In genomic region chr9:35282006-35282850, GRCm38 (mm10) we compare ENCODE assay signal across 9 mouse cellular contexts. TPM values are rescaled to one million over a fixed set of nuclear protein-coding genes. Genes with fewer than 3 reads are reported as not detected.
DNase-seq lines count a peak whose midpoint lies in the region; ATAC-seq and TF ChIP-seq lines count a peak whose summit lies in the region.
"Had no signal": no experiment of that assay in that cellular context is flagged by ENCODE, and none has a peak within 500 bp of the region (broad histone marks: within the 10 kb centered on the region; RNA-seq: fewer than 3 reads in every experiment).

No protein-coding gene starts in this region.

- peak; percentile 59 for ATAC-seq in forebrain, embryonic 14.5 days
- ATAC-seq in hindbrain, postnatal 0 days: peak; percentile 58; the same call in 1 of the 2 replicates
- ATAC-seq in limb, embryonic 12.5 days (ENCODE audit: insufficient number of reproducible peaks, insufficient read depth, low FRiP score, low TSS enrichment, low read depth): no peak

- peaks cover 9% of the 10 kb centered on the region for H3K36me3 ChIP-seq in E14TG2a.4 (ENCODE audit: insufficient read depth, low read length)
- peaks cover 9% of the 10 kb centered on the region for H3K36me3 ChIP-seq in forebrain, embryonic 14.5 days (ENCODE audit: control insufficient read depth, insufficient read depth, low read length)
- H3K36me3 ChIP-seq in hindbrain, postnatal 0 days (ENCODE audit: insufficient read depth, low read length): no peaks in the 10 kb centered on the region
- peaks cover 19% of the 10 kb centered on the region for H3K36me3 ChIP-seq in limb, embryonic 12.5 days

- 16% methylated on average over 5 of the region's 5 CpGs for WGBS in forebrain, embryonic 14.5 days
- WGBS in hindbrain, postnatal 0 days: 13% methylated on average over 5 of the region's 5 CpGs
- 19% methylated on average over 5 of the region's 5 CpGs for WGBS in limb, embryonic 12.5 days

- no peaks in the 10 kb centered on the region; the same call in 1 of the 2 replicates for H3K4me1 ChIP-seq in E14TG2a.4 (replicated peaks; ENCODE audit: low read depth, low read length)
- H3K4me1 ChIP-seq in forebrain, embryonic 14.5 days (ENCODE audit: control insufficient read depth, insufficient read depth, low read length): no peaks in the 10 kb centered on the region
- no peaks in the 10 kb centered on the region for H3K4me1 ChIP-seq in hindbrain, postnatal 0 days (ENCODE audit: insufficient read depth, low read length)
- peaks cover 22% of the 10 kb centered on the region for H3K4me1 ChIP-seq in limb, embryonic 12.5 days (replicated peaks)
- H3K4me1 ChIP-seq: heart, embryonic 15.5 days had no signal

- no peak overlapping the region for H3K4me2 ChIP-seq in forebrain, embryonic 14.5 days (ENCODE audit: low read length)
- no peak overlapping the region for H3K4me2 ChIP-seq in hindbrain, postnatal 0 days (ENCODE audit: low read depth, low read length)
- no peak overlapping the region for H3K4me2 ChIP-seq in limb, embryonic 12.5 days
- H3K4me2 ChIP-seq: heart, embryonic 15.5 days had no signal

- no peak overlapping the region for H3K9ac ChIP-seq in forebrain, embryonic 14.5 days (ENCODE audit: low read length)
- no peak overlapping the region for H3K9ac ChIP-seq in hindbrain, postnatal 0 days (replicated peaks; ENCODE audit: low read length)
- no peak overlapping the region for H3K9ac ChIP-seq in limb, embryonic 12.5 days (replicated peaks)
- H3K9ac ChIP-seq: heart, embryonic 15.5 days had no signal

- peaks cover 6% of the 10 kb centered on the region; the same call in 1 of the 2 replicates for H3K27me3 ChIP-seq in E14TG2a.4 (ENCODE audit: insufficient read depth, low read length)
- no peaks in the 10 kb centered on the region for H3K27me3 ChIP-seq in forebrain, embryonic 14.5 days (replicated peaks; ENCODE audit: control insufficient read depth, insufficient read depth, low read length)
- H3K27me3 ChIP-seq in hindbrain, postnatal 0 days (ENCODE audit: insufficient read depth, low read length): peaks cover 17% of the 10 kb centered on the region
- peaks cover 8% of the 10 kb centered on the region; the same call in 1 of the 2 replicates for H3K27me3 ChIP-seq in limb, embryonic 12.5 days
- H3K27me3 ChIP-seq: heart, embryonic 15.5 days had no signal

- no peak overlapping the region for H3K4me3 ChIP-seq in E14TG2a.4 (replicated peaks; ENCODE audit: low read length)
- H3K4me3 ChIP-seq in forebrain, embryonic 14.5 days (ENCODE audit: low read depth, low read length): no peak overlapping the region
- no peak overlapping the region for H3K4me3 ChIP-seq in hindbrain, postnatal 0 days (ENCODE audit: low read length)
- H3K4me3 ChIP-seq in limb, embryonic 12.5 days (replicated peaks): no peak overlapping the region
- H3K4me3 ChIP-seq: heart, embryonic 15.5 days had no signal

- H3K9me3 ChIP-seq in E14TG2a.4 (ENCODE audit: low read length): peaks cover 4% of the 10 kb centered on the region; the same call in 1 of the 2 replicates
- H3K9me3 ChIP-seq in forebrain, embryonic 14.5 days (replicated peaks; ENCODE audit: control insufficient read depth, low read length): no peaks in the 10 kb centered on the region
- no peaks in the 10 kb centered on the region for H3K9me3 ChIP-seq in hindbrain, postnatal 0 days (ENCODE audit: low read length)
- H3K9me3 ChIP-seq in limb, embryonic 12.5 days: no peaks in the 10 kb centered on the region
- H3K9me3 ChIP-seq: heart, embryonic 15.5 days had no signal

- peak; percentile 48 for TF ChIP-seq CTCF in E14TG2a.4 (conservative IDR thresholded peaks at IDR 0.05; ENCODE audit: low read length)
- TF ChIP-seq CTCF in hindbrain, postnatal 0 days (IDR thresholded peaks at IDR 0.05; ENCODE audit: low read depth): peak; percentile 90

- no peak overlapping the region for H3K27ac ChIP-seq in forebrain, embryonic 14.5 days (ENCODE audit: low read depth, low read length)
- no peak overlapping the region for H3K27ac ChIP-seq in hindbrain, postnatal 0 days
- peak overlapping the region; percentile 50; the same call in 1 of the 2 replicates for H3K27ac ChIP-seq in limb, embryonic 12.5 days
- H3K27ac ChIP-seq: heart, embryonic 15.5 days had no signal

- DNase-seq in A20 (ENCODE audit: low read depth, low spot score): peak; percentile 74
- peak; percentile 56 for DNase-seq in c-Kit-positive CD71-positive TER-119-positive erythroid progenitor cells, embryonic 14.5 days (ENCODE audit: low spot score)
- peak; percentile 87 for DNase-seq in forebrain, embryonic 14.5 days (ENCODE audit: low spot score)
- peak; percentile 79 for DNase-seq in hindbrain, postnatal 0 days (ENCODE audit: low spot score)
- peak; percentile 83 for DNase-seq in naive thymus-derived CD4-positive, alpha-beta T cell, adult 2 months (ENCODE audit: low read depth)
- DNase-seq in ovary, postnatal 10 days (ENCODE audit: low spot score): no peak

RNA-seq across cellular contexts. Expression of gene Rpusd4, which starts 14.6 kb away (rescaled TPM):
- 23.1 and 24.9 TPM in 2 replicates for polyA plus RNA-seq in forebrain, embryonic 14.5 days (2014; fragmentation: Nextera tagmentation; extraction: Ambion mirVana)
- 7.5 and 11.3 TPM in 2 replicates for total RNA-seq in hindbrain, postnatal 0 days (2014; rRNA removed)
- 10.8 and 13.1 TPM in 2 replicates for polyA plus RNA-seq in hindbrain, postnatal 0 days (2015; fragmentation: Nextera tagmentation; extraction: Ambion mirVana)
- polyA plus RNA-seq in limb, embryonic 12.5 days (2016; fragmentation: Nextera tagmentation; extraction: Ambion mirVana): 34.2 and 34.3 TPM in 2 replicates

RNA-seq across cellular contexts. Expression of gene Fam118b, which starts 14.6 kb away (rescaled TPM):
- 94.5 and 95.0 TPM in 2 replicates for polyA plus RNA-seq in forebrain, embryonic 14.5 days (2014; fragmentation: Nextera tagmentation; extraction: Ambion mirVana)
- 15.6 and 18.5 TPM in 2 replicates for total RNA-seq in hindbrain, postnatal 0 days (2014; rRNA removed)
- polyA plus RNA-seq in hindbrain, postnatal 0 days (2015; fragmentation: Nextera tagmentation; extraction: Ambion mirVana): 34.6 and 34.7 TPM in 2 replicates
- 52.7 and 55.6 TPM in 2 replicates for polyA plus RNA-seq in limb, embryonic 12.5 days (2016; fragmentation: Nextera tagmentation; extraction: Ambion mirVana)
